Mouse (Mus musculus) gastrocnemius, postnatal 14 days (tissue): ENCODE measurements around the gene Zfhx3. TPM values are rescaled to one million over a fixed set of nuclear protein-coding genes. Genes with fewer than 3 reads are reported as not detected.

Experiments used
- DNase-seq: peaks from one replicate; pipeline ENCODE4 v3.0.0; 2021; ENCODE audit warnings: mixed read lengths
- intact Hi-C: fragments of 180-260 bp; cut with DNase I; formaldehyde crosslinking; loops from one replicate; pipeline ENCODE4 v1.15.1; 2025; ENCODE audit warnings: low total_unique reads
- total RNA-seq, 2 experiments: library from RNA; stranded (reverse); gene quantifications; 2 replicates each; pipeline ENCODE4 v1.2.3; 2021

Gene Zfhx3
- total RNA-seq, 2 experiments from 2014 or later: 9.7 to 10.8 TPM

- intact Hi-C loops: no loop called here
- no peak for DNase-seq
Observed at GRCm38 (mm10) chr8:108662766-108663165, 720.3 kb downstream of the Zfhx3 start.

- intact Hi-C loops: no loop called here
Observed at GRCm38 (mm10) chr8:108671939-108672515, 729.6 kb downstream of the Zfhx3 start.

GRCm38 (mm10) chr8:108675001-108675525 is 732.6 kb downstream of the Zfhx3 start:
- intact Hi-C loops: no loop called here
- no peak for DNase-seq

More at GRCm38 (mm10) chr8:108671939-108672515, 729.6 kb downstream of the Zfhx3 start:
- no peak for DNase-seq

DNA sequence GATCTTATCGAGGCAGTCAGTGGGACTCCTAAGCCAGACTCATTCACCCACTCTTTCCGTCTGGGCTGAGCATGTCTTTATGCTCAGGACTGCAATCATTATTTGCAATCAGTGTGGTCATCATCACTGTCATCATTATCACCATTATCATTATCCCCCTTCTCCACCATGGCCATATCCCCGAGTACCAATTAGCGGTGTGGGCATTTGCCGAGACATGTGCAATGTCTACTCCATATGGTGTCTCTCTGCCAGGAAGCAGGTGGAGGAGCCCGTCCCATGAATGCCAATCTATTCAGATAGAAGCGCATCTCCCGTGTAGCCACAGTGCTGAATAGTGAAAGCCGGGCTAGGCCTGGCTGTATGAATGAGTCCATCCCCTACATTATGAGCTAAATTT is 747.2 kb downstream of the Zfhx3 start:
- no peak for DNase-seq
- intact Hi-C loops: no loop called here

- DNase-seq: peak; percentile 38
- intact Hi-C loops: no loop called here
Observed at GRCm38 (mm10) chr8:108690576-108691455, 748.4 kb downstream of the Zfhx3 start.

GRCm38 (mm10) chr8:108691456-108692238 is 749.2 kb downstream of the Zfhx3 start:
- intact Hi-C loops: no loop called here

DNA sequence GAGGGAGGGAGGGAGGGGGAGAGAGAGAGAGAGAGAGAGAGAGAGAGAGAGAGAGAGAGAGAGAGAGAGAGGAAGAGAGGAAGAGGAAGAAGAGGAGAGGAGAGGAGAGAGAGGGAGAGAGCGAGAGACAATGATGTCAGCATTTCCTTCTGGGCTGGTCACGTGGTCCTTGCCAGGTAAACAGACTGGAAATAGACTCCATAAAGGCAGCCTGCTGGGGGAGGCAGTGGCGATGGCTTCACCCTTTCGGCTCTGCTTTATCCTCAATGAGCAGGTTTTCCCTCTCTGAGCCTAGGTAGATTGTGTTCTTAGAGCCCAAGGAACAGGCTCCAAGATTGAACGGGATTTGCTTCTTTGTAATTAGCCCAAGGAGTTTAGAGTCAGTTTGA is 749.8 kb downstream of the Zfhx3 start:
- intact Hi-C loops: no loop called here
- no peak for DNase-seq

More at GRCm38 (mm10) chr8:108691456-108692238, 749.2 kb downstream of the Zfhx3 start:
- peak; percentile 35 for DNase-seq

- no peak for DNase-seq
- intact Hi-C loops: no loop called here
Observed at GRCm38 (mm10) chr8:108692669-108693665, 750.5 kb downstream of the Zfhx3 start.

DNA sequence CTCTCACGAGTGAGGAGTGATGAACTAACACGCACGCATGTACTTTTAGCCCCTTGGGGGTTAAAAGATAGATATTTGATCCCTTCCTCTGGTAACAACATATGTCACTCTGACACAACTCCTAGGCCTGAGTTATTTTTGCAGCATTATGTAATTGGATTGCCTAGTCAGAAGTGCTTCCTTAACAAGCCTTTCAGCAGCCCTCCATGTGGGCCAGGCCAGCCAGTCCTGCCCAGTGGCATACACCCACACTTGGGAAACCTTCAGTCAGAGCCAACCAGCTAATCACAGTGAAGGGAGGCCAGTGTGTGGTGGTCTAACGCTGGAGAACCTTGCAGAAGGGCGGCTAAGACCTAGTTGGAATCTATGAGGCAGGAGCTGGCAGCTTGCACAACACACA is 751.4 kb downstream of the Zfhx3 start:
- intact Hi-C loops: no loop called here
- no peak for DNase-seq

- no peak for DNase-seq
- intact Hi-C loops: no loop called here
Observed at GRCm38 (mm10) chr8:108694516-108694915, 752.1 kb downstream of the Zfhx3 start.

DNA sequence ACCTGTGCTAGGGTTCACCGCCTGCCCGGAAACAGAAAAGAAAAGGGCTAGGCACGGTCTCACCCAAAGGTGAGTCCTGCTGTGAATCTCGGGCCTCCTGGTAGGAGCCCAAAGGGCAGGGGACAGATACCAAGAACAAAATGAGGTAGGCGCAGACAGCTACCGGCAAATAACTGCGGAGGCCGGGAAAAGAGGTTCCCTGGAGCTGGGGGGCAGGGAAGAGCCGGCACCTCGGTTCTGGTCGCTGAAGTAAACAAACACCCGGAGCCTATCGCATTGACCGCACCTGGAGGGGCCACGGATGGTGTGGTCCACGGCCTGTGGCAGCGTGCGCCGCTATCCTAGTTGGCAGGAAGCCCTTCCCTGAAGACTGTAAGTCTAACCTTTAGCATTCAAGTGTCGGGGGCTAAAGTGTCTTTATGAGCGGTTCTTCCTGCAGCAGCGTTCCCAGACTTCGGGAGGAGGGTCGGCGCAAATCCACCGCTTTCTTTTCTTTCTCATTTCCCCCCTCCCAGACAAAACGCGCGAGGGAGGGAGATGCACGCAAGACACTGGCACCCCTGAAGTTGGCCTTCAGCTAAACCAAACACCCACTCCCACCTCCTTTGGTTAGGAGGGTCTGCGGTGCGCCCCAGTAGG is 752.9 kb downstream of the Zfhx3 start:
- no peak for DNase-seq

DNA sequence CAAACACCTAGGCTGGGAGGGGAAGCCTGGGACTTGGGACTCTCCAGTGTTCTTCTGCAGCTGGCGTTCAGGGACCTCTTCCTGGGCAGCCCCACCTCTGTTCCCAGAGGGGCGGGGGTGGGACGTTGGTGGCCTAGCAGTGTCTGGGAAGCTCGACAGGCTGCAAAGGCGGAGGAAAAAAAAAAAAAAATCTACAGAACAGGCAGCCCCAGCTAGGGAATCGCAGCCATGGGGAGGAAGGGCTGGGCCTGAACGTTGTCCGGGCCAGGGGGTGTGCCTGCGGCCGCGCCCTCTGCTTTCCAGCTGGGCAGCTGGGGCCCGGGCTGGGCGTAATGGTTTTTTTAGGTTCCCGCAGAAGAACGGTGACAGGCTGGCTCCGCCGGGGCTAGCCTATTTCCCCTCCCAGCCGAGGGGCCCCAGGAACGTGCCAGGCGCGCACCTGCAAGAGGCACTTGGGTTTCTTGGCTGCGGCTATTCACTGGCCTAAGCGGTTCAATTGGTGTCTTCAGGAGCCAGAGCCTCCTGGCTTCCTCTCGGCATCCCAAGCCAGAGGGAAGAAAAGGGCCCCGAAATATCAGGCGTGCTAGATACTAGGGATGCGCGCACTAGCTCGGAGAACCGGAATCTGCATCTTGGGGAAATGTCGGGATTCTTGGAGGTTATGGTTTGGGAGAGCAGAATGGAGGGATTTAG is 753.6 kb downstream of the Zfhx3 start:
- intact Hi-C loops: no loop called here
- peak; percentile 42 for DNase-seq

More for the DNA sequence above, 752.9 kb downstream of the Zfhx3 start:
- intact Hi-C loops: no loop called here

GRCm38 (mm10) chr8:108696631-108697410 is 754.4 kb downstream of the Zfhx3 start:
- intact Hi-C loops: no loop called here
- no peak for DNase-seq

DNA sequence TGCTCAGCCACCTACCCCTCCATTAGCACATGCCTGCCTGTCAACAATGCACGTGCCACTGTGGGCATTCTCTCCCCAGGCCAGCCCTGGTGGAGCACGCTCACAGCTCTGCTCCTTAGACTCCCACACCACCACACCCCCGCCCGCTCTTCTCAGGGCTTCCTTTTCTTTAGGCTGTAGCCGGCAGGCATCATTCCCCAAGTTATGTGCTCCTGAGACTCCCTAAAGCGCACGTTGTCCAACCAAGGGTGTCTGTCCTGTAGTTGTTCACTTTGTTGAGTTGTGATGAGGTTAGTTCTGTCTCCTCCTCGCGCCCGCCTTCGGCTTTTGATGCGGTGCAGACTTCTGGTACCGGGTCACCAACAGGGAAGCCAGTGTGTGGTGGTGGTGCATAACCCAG is 755.1 kb downstream of the Zfhx3 start:
- DNase-seq: no peak
- intact Hi-C loops: no loop called here

- intact Hi-C loops: no loop called here
- no peak for DNase-seq
Observed at GRCm38 (mm10) chr8:108698101-108698660, 755.7 kb downstream of the Zfhx3 start.

- intact Hi-C loops: no loop called here
- DNase-seq: no peak
Observed at GRCm38 (mm10) chr8:108699011-108699410, 756.6 kb downstream of the Zfhx3 start.
